10 mouse cellular contexts compared by ENCODE assay signal in the genomic region with DNA sequence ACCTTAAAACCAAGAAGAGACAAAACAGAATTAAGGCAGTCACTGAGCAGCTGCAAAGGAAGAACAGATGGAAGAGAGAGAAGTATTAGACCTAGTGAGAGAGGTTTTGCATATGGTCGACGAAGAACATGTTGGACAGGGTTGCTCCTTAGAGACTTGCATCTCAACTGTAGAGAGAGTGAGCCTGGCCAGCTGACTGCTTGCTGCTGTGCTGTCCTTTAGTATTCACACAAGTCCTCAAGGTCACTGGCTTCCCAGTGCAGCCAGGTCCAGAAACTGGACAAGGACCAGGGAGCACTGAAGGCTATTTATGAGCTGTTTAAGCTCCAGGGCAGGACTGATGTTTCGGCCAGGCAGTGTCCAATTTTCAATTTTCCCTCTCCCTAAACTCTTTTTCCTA.
DNase-seq lines count a peak whose midpoint lies in the region; ATAC-seq lines count a peak whose summit lies in the region.
"Had no signal": no experiment of that assay in that cellular context is flagged by ENCODE, and none has a peak within 500 bp of the region (broad histone marks: within the 10 kb centered on the region; RNA-seq: fewer than 3 reads in every experiment).

No protein-coding gene starts in this region.

- 44% methylated on average over 3 of the region's 3 CpGs for WGBS in embryonic facial prominence, embryonic 14.5 days
- 72% methylated on average over 3 of the region's 3 CpGs for WGBS in embryonic facial prominence, embryonic 10.5 days
- 36% methylated on average over 3 of the region's 3 CpGs for WGBS in neural tube, embryonic 14.5 days
- 58% methylated on average over 3 of the region's 3 CpGs for WGBS in neural tube, embryonic 15.5 days
- WGBS in midbrain, embryonic 16.5 days, result 36% methylated on average over 3 of the region's 3 CpGs

- H3K9ac ChIP-seq in embryonic facial prominence, embryonic 14.5 days (ENCODE audit: low read depth, low read length), result no peak overlapping the region
- no peak overlapping the region for H3K9ac ChIP-seq in neural tube, embryonic 14.5 days (replicated peaks; ENCODE audit: low read depth, low read length)
- no peak overlapping the region for H3K9ac ChIP-seq in neural tube, embryonic 15.5 days (replicated peaks)
- no peak overlapping the region for H3K9ac ChIP-seq in midbrain, embryonic 16.5 days (ENCODE audit: low read depth, low read length)

- no peaks in the 10 kb centered on the region for H3K9me3 ChIP-seq in embryonic facial prominence, embryonic 14.5 days (ENCODE audit: control insufficient read depth, low read length)
- H3K9me3 ChIP-seq in embryonic facial prominence, embryonic 10.5 days, result no peaks in the 10 kb centered on the region
- H3K9me3 ChIP-seq in neural tube, embryonic 14.5 days (ENCODE audit: control insufficient read depth, low read length), result no peaks in the 10 kb centered on the region
- H3K9me3 ChIP-seq in neural tube, embryonic 15.5 days (replicated peaks), result no peaks in the 10 kb centered on the region
- H3K9me3 ChIP-seq in midbrain, embryonic 16.5 days (replicated peaks; ENCODE audit: control insufficient read depth, low read length, poor library complexity, severe bottlenecking), result no peaks in the 10 kb centered on the region

- no peak overlapping the region for H3K4me3 ChIP-seq in embryonic facial prominence, embryonic 14.5 days (ENCODE audit: low read depth, low read length)
- H3K4me3 ChIP-seq in embryonic facial prominence, embryonic 10.5 days, result no peak overlapping the region
- H3K4me3 ChIP-seq in neural tube, embryonic 14.5 days (ENCODE audit: low read depth, low read length), result no peak overlapping the region
- no peak overlapping the region for H3K4me3 ChIP-seq in neural tube, embryonic 15.5 days (replicated peaks)
- H3K4me3 ChIP-seq in midbrain, embryonic 16.5 days (ENCODE audit: low read depth, low read length), result no peak overlapping the region
- H3K4me3 ChIP-seq: erythroblast, embryonic 14.5 days had no signal

- peak; percentile 61 for DNase-seq in embryonic facial prominence, embryonic 14.5 days (ENCODE audit: low spot score)
- DNase-seq in embryonic facial prominence, embryonic 10.5 days (ENCODE audit: low spot score), result no peak
- peak; percentile 22 for DNase-seq in heart, postnatal 4 days
- no peak for DNase-seq in spleen, postnatal 10 days (ENCODE audit: low spot score in 2 of 2)
- DNase-seq in lung, postnatal 36 days, result no peak
- DNase-seq: cerebellum, adult 11 months had no signal

- H3K4me1 ChIP-seq in embryonic facial prominence, embryonic 14.5 days (ENCODE audit: control insufficient read depth, insufficient read depth, low read length), result no peaks in the 10 kb centered on the region
- H3K4me1 ChIP-seq in embryonic facial prominence, embryonic 10.5 days, result 0 out of 2 replicates have a peak, but pooled peaks cover 7% of the 10 kb centered on the region
- no peaks in the 10 kb centered on the region for H3K4me1 ChIP-seq in neural tube, embryonic 14.5 days (ENCODE audit: control insufficient read depth, insufficient read depth, low read length)
- no peaks in the 10 kb centered on the region for H3K4me1 ChIP-seq in neural tube, embryonic 15.5 days
- H3K4me1 ChIP-seq in midbrain, embryonic 16.5 days (ENCODE audit: control insufficient read depth, insufficient read depth, low read length), result peaks cover 8% of the 10 kb centered on the region; the same call in 1 of the 2 replicates

- no peaks in the 10 kb centered on the region for H3K36me3 ChIP-seq in embryonic facial prominence, embryonic 14.5 days (ENCODE audit: control insufficient read depth, insufficient read depth, low read length)
- no peaks in the 10 kb centered on the region for H3K36me3 ChIP-seq in embryonic facial prominence, embryonic 10.5 days (replicated peaks)
- no peaks in the 10 kb centered on the region for H3K36me3 ChIP-seq in neural tube, embryonic 14.5 days (ENCODE audit: control insufficient read depth, insufficient read depth, low read length)
- no peaks in the 10 kb centered on the region for H3K36me3 ChIP-seq in neural tube, embryonic 15.5 days
- H3K36me3 ChIP-seq in midbrain, embryonic 16.5 days (ENCODE audit: control insufficient read depth, insufficient read depth, low read length), result no peaks in the 10 kb centered on the region

- peak; percentile 60; the same call in 1 of the 2 replicates for ATAC-seq in embryonic facial prominence, embryonic 14.5 days (ENCODE audit: low read depth)
- ATAC-seq in neural tube, embryonic 14.5 days (ENCODE audit: low read depth), result 0 out of 2 replicates have a peak, but pooled peaks have one; percentile 49
- no peak for ATAC-seq in neural tube, embryonic 15.5 days (ENCODE audit: low FRiP score)
- peak; percentile 21; the same call in 1 of the 2 replicates for ATAC-seq in midbrain, embryonic 16.5 days

- no peak overlapping the region for H3K4me2 ChIP-seq in embryonic facial prominence, embryonic 14.5 days (ENCODE audit: low read depth, low read length)
- no peak overlapping the region for H3K4me2 ChIP-seq in neural tube, embryonic 14.5 days (ENCODE audit: low read depth, low read length)
- no peak overlapping the region for H3K4me2 ChIP-seq in neural tube, embryonic 15.5 days
- no peak overlapping the region for H3K4me2 ChIP-seq in midbrain, embryonic 16.5 days (ENCODE audit: low read length)

- H3K27ac ChIP-seq in embryonic facial prominence, embryonic 14.5 days (replicated peaks; ENCODE audit: low read depth, low read length), result no peak overlapping the region
- H3K27ac ChIP-seq in embryonic facial prominence, embryonic 10.5 days (replicated peaks), result no peak overlapping the region
- H3K27ac ChIP-seq in neural tube, embryonic 14.5 days (ENCODE audit: low read depth, low read length), result no peak overlapping the region
- H3K27ac ChIP-seq in neural tube, embryonic 15.5 days (replicated peaks), result no peak overlapping the region
- no peak overlapping the region for H3K27ac ChIP-seq in midbrain, embryonic 16.5 days (ENCODE audit: low read length)

- H3K27me3 ChIP-seq in embryonic facial prominence, embryonic 14.5 days (replicated peaks; ENCODE audit: control insufficient read depth, insufficient read depth, low read length), result no peaks in the 10 kb centered on the region
- H3K27me3 ChIP-seq in embryonic facial prominence, embryonic 10.5 days (replicated peaks; ENCODE audit: low read depth, poor library complexity, severe bottlenecking), result no peaks in the 10 kb centered on the region
- H3K27me3 ChIP-seq in neural tube, embryonic 14.5 days (ENCODE audit: control insufficient read depth, insufficient read depth, low read length), result no peaks in the 10 kb centered on the region
- no peaks in the 10 kb centered on the region for H3K27me3 ChIP-seq in neural tube, embryonic 15.5 days (replicated peaks)
- no peaks in the 10 kb centered on the region for H3K27me3 ChIP-seq in midbrain, embryonic 16.5 days (ENCODE audit: control insufficient read depth, insufficient read depth, low read depth, low read length)

Comparison
In these comparisons a context has a peak if more than half of its experiments do, and no peak if none do; other contexts are left out.
1. DNase-seq: peak in embryonic facial prominence, embryonic 14.5 days (single experiment) and heart, postnatal 4 days (single experiment); none in embryonic facial prominence, embryonic 10.5 days (single experiment), spleen, postnatal 10 days (0 of 2) and lung, postnatal 36 days (single experiment).